Mouse (Mus musculus) kidney, adult 9 months (tissue): ENCODE measurements at regions not wholly inside any gene's neighbourhood (a gene's known extent, or its start where the extent isn't known, plus 50 kb on each side); places are given as distances from the start of the nearest gene placed in this dataset.

ENCODE experiments used
- DNase-seq: peaks from one replicate; pipeline ENCODE4 v3.0.0; 2022

- no peak for DNase-seq
Observed at GRCm38 (mm10) chr17:68120744-68121143, 116.8 kb upstream of the Arhgap28 start.

DNA sequence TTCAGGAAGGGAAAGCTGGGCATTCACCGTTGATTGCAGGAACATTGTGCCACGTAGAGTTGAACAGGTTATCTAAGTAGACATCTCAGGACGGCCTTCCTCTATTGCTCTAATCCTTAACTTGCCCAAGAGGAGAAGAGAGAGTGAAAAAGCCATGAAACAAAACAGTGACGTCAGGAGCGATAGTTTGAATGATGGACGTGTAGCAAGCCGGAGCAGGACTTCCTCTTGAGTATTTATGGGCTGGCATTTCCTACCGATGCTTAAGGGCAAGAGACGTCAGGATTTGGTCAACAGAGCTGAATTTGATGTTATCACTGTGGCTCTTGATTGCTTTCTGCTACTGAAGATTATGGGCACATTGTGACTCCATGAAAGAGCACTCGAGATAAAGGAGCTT lies 130.5 kb upstream of the Arhgap28 start:
- DNase-seq = no peak

DNA sequence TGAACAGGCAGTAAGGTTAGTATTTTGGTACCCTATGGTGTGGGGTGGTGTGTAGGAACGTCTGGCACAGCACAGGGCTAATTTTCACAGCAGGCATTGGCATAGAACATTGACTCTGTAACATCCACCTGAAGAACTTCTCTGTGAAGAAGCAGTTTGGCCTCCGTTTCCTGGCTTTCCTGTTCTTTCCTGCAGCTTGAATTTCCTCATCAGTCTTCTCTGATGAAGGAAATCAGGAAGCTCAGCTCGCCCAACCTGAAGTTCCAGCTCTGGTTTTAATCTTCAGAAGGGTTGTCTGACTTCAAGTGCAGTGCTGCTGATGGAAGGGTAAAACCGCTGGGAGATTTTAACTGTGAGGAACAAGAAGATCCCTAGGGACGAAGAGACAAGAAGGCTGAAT lies 131.5 kb upstream of the Arhgap28 start:
- DNase-seq = no peak

DNA sequence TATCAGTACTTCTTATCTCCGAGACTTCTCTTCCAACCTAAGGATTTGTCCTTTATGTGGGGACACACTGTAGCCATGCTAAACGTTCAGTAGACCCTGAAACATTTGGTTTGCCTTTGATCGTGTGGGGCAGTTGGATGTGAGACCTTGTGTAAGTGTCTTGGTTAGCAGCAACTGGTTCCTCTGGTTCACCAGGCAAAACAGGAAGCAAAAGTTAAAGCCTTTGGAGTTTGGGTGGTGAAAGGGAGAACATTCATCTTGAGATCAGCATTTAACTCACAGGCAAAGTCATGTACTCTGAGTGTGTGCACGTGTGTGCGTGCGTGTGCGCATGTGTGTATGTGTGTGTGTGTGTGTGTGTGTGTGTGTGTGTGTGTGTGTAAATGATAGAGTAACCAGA lies 130.3 kb upstream of the L3mbtl4 start:
- no peak for DNase-seq

GRCm38 (mm10) chr17:68149237-68149792 lies 124.3 kb upstream of the L3mbtl4 start:
- DNase-seq = no peak

GRCm38 (mm10) chr17:68152438-68153120 lies 121.0 kb upstream of the L3mbtl4 start:
- no peak for DNase-seq

DNA sequence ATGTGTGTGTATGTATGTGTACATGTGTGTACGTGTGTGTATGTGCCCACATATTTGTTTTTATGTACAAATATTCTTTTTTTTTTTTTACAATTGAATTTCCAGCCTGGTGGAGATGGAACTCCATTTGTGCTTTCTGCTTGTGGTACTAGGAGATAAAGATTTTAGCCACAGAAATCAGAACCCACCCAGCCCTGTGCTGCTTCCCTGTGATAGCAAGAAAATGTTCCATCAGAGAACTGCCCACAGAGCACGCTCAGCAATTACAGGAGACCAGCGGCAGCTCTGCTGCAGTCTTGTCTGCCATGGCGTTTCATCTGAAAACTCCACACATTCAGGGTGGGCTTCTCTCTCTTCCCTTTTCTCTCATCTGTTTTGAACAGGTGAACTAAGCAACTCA lies 118.7 kb upstream of the L3mbtl4 start:
- DNase-seq = no peak

DNA sequence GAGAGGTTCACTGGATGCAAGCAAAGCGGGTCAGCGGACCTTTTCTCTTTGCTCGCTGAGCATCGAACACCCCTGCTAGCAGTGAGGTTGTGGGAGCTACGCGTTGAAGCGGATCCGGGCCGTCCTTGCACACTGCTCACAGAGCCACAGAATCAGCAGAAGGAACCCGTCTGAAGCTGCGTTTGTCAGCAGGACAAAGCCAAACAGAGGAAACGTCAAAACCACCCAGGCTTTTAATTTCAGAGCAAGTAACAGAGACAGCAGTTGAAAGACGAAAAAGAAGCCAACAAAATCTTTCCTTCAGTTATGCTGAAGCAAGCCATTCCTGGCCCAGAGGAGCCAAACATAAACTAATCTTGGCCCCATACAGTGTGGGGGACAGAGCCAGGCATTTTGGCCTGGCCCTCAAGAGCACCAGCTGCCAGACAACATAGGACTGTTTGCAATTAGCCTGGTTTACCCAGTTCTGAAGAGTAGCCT lies 115.4 kb upstream of the L3mbtl4 start:
- DNase-seq = no peak

DNA sequence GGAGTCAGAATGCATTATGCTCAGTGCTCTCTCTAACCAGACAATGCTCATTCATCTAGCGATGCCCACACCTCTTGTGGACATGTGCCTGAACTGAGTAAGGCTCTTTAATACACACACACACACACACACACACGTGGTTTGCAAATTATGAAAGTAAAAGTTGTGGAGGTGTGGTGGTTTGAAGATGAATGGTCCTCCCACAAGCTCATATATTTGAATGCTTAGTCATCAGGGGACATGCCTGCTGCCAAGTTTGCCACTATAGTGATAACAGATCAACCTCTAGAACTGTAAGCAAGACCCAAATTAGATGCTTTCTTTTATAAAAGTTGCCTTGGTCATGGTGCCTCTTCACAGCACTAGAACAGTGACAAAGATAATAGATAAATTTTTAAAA lies 112.5 kb upstream of the L3mbtl4 start:
- no peak for DNase-seq

GRCm38 (mm10) chr17:68163545-68163944 lies 110.1 kb upstream of the L3mbtl4 start:
- DNase-seq = no peak

- no peak for DNase-seq
Observed at GRCm38 (mm10) chr17:68164666-68165065, 108.9 kb upstream of the L3mbtl4 start.

GRCm38 (mm10) chr17:68165171-68165825 lies 108.3 kb upstream of the L3mbtl4 start:
- no peak for DNase-seq

DNA sequence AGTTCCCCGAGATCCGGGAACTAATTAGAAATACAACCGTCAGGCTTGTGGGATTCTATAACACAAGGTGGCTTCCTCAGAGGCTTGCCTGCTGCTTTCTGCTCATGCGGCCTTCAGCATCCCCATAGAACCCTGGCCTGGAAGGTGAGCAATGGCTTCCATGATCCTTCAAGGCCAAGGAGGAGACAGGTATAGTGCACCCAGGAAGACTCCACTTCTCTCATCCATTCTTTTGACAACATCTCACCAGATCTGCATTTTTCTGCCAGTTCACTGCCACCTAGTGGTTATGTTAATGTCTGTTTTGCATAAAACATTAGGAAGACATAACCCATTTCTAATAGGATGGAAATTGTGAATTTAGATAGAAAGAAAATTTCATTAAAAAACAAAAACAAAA lies 107.2 kb upstream of the L3mbtl4 start:
- peak; percentile 24 for DNase-seq

DNA sequence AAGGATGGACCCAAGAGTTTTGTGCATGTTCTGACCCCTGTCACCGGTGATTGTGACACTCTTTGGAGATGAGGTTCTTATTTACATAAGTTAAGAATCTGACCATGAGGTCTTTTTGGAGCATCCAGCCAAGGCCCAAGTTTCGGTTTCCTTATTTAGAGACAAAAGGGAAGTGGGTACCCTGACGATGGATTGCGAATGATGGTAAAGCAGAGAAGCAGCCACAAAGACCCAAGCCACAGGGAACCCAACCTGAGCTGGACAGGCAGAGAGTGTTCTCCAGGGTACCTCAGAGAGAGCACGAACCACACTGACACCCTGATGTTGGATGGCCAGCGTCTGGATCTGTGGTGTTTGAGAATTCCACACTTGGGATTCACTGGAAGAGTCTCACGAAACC lies 100.8 kb upstream of the L3mbtl4 start:
- DNase-seq = no peak

- DNase-seq = peak; percentile 49
Observed at GRCm38 (mm10) chr17:68176611-68177165, 96.9 kb upstream of the L3mbtl4 start.

GRCm38 (mm10) chr17:68177835-68178234 lies 95.8 kb upstream of the L3mbtl4 start:
- DNase-seq = peak; percentile 41

DNA sequence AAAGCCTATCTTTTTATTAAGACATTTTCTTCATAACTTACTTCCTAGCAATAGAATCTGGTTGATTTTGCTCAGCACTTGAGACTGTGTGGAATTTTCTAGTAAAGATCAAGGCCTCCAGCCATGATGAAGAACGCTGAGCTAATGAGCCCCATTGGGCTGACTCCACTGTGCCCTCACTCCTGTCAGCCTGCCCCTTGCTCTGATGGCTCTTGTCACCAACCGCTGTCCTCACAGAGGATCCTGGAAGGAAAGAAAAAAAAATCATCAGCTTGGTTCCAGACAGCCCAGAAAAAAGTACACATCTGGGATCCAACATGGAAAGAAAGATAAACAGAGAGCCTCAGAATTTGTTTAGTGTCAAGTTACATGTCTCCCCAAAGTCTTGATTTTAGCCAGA lies 88.2 kb upstream of the L3mbtl4 start:
- no peak for DNase-seq

DNA sequence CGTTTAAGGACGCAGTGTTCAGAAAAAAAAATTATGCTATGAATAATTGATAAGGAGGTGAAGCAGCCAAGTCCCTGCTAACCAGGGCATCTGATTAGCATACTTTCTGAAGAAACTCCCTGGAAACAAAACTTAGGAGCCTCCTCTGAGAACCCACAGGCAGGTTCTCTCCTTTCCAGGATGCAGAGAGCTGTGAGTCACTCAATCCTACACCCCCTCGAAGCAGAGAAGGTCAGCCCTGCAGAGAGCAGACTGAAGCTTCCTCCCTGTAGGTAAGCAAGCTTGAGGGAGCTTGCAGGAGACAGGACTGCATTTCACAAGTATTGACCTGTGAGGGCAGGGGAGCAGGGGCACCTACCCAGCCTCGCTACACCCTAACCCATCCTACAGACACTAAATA lies 83.7 kb upstream of the L3mbtl4 start:
- DNase-seq = no peak

DNA sequence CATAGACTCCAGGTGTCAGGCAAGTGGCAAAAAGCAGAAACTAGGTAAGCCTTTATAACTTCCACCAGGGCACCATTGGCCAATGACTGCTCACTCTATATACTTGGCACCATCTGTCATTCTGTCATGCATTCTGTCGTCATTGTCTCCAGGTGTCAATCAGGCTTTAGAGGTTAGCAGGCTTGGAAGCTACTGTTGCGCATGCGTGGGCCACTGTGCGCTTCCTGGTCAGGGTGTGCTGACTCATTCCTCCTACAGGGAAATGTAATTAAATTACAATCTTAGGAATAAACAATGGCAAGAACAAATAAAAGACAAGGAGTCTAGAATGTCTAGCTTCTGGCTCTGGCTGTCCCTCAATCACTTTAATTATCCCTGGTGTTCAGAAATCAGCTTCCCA lies 68.1 kb upstream of the L3mbtl4 start:
- DNase-seq = no peak

GRCm38 (mm10) chr17:68208837-68209236 lies 64.8 kb upstream of the L3mbtl4 start:
- no peak for DNase-seq

- peak; percentile 65 for DNase-seq
Observed at GRCm38 (mm10) chr17:68210313-68211254, 63.0 kb upstream of the L3mbtl4 start.

- DNase-seq = no peak
Observed at GRCm38 (mm10) chr17:68218246-68218645, 55.4 kb upstream of the L3mbtl4 start.

DNA sequence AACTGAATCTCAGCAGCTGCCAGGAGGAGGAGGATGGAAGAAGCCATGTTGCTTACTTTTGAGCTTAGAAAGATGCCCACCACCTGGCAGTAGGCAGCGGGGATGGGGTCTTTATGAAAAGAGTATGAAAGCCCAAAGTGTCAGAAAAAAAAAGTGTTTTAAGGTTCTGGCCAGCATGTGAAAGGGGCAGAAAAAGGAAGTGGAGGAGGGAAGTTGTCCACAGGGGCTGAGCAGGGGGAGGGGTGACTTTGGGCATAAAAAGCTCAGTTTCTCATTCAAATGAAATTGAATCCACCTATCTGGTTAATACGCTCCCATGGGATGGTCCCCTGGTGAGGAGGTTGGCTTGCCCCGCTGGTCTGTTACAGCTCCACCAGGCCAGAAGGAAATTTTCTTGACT lies 50.4 kb upstream of the L3mbtl4 start:
- no peak for DNase-seq
